Comparison of ENCODE assay signal across 24 mouse cellular contexts in the genomic region with DNA sequence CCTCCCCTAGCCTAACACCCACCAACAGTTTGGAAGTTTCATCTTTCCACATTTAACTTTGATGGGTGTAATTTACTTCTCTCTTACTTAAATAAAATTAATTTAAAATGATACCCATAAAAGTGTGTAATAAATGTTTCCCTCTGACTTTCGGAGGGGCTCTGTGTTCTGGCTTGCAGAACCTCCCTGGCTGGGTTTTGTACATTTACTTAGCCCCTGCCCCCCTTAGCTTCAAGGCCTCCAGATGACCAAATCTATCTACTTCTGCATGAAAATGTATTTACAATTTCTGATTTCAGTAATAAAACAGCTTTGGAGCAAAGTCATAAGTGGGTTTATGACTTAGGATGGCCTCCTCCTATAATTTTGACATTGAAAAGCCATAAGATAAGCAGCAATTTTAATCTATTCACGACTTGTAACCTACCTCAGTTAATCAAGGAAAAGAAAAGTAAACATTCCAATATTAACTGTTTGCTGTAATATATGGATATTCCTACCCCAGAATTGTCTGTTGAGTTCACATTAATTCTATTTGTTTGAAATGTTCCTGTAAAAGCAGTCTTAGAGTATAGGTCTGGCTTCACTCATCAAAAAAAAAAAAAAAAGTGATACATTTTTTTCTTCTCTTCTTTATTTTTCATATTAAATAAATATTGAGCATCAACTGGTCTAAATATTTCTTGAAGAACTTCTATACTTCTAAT.
"Had no signal": no experiment of that assay in that cellular context is flagged by ENCODE, and none has a peak within 500 bp of the region (broad histone marks: within the 10 kb centered on the region; RNA-seq: fewer than 3 reads in every experiment).

No protein-coding gene starts in this region.

- H3K9ac ChIP-seq: liver, embryonic 13.5 days; liver, embryonic 15.5 days; liver, postnatal 0 days; lung, embryonic 15.5 days; midbrain, embryonic 12.5 days; neural tube, embryonic 13.5 days; neural tube, embryonic 15.5 days had no signal

- H3K9me3 ChIP-seq: liver, embryonic 13.5 days; liver, embryonic 15.5 days; lung, embryonic 15.5 days; midbrain, embryonic 10.5 days; midbrain, embryonic 12.5 days; neural tube, embryonic 13.5 days; neural tube, embryonic 15.5 days had no signal

- DNase-seq: liver, embryonic 13.5 days; liver, postnatal 0 days; lung, adult 2 months; lung, postnatal 14 days; lung, postnatal 36 days; midbrain, embryonic 14.5 days; retina, postnatal 1 day; right cerebral cortex, adult 18-20 months; right cerebral cortex, postnatal 25 days; right cerebral cortex, postnatal 4 days; spleen, adult 18-20 months; thymus, adult 18-20 months; thymus, postnatal 14 days; thymus, postnatal 36 days had no signal

- H3K4me3 ChIP-seq: liver, embryonic 13.5 days; liver, embryonic 15.5 days; lung, embryonic 15.5 days; midbrain, embryonic 10.5 days; midbrain, embryonic 12.5 days; myocyte; neural tube, embryonic 13.5 days; neural tube, embryonic 15.5 days had no signal

- H3K27me3 ChIP-seq: liver, embryonic 13.5 days; liver, embryonic 15.5 days; lung, embryonic 15.5 days; midbrain, embryonic 12.5 days; neural tube, embryonic 13.5 days; neural tube, embryonic 15.5 days had no signal

- H3K4me1 ChIP-seq: liver, embryonic 13.5 days; liver, embryonic 15.5 days; lung, embryonic 15.5 days; midbrain, embryonic 12.5 days had no signal

- ATAC-seq: liver, postnatal 0 days; lung, postnatal 0 days; midbrain, embryonic 16.5 days had no signal

- H3K4me2 ChIP-seq: liver, embryonic 13.5 days; liver, embryonic 15.5 days; lung, embryonic 15.5 days; midbrain, embryonic 12.5 days; neural tube, embryonic 13.5 days; neural tube, embryonic 15.5 days had no signal

- H3K36me3 ChIP-seq: liver, embryonic 13.5 days; liver, embryonic 15.5 days; lung, embryonic 15.5 days; midbrain, embryonic 10.5 days; midbrain, embryonic 12.5 days; neural tube, embryonic 13.5 days; neural tube, embryonic 15.5 days had no signal

- H3K27ac ChIP-seq: liver, embryonic 13.5 days; liver, embryonic 15.5 days; lung, embryonic 15.5 days; macrophage; midbrain, embryonic 10.5 days; midbrain, embryonic 12.5 days; neural tube, embryonic 13.5 days; neural tube, embryonic 15.5 days had no signal
